21 mouse cellular contexts compared by ENCODE assay signal in the genomic region with DNA sequence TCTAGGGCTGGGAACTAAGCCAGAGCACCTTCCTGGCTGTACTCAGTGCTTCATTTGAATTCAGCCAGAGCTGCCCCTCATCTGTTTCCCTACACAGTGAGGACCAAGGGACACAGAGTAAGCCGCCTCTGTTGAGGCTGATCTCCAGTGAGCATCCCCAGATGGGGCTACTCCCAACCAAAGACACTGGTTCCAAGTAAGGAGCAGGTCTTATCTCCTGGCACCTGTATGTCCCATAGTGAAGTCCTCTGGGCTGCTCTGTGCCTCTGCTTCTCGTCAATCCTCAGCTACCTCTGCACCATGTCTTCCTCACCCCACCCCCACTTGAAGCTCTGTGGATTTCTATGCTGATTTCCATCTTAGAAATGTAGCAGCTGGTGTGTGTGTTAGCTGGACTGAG. TPM values are rescaled to one million over a fixed set of nuclear protein-coding genes. Genes with fewer than 3 reads are reported as not detected.
DNase-seq lines count a peak whose midpoint lies in the region; ATAC-seq and TF ChIP-seq lines count a peak whose summit lies in the region.
"Had no signal": no experiment of that assay in that cellular context is flagged by ENCODE, and none has a peak within 500 bp of the region (broad histone marks: within the 10 kb centered on the region; RNA-seq: fewer than 3 reads in every experiment).

No protein-coding gene starts in this region.

- no peak for TF ChIP-seq CTCF in liver, embryonic 14.5 days (IDR thresholded peaks at IDR 0.05; ENCODE audit: low read depth)

- H3K9me3 ChIP-seq in kidney, embryonic 15.5 days (replicated peaks): no peaks in the 10 kb centered on the region
- H3K9me3 ChIP-seq in liver, embryonic 14.5 days (ENCODE audit: control insufficient read depth, low read length): no peaks in the 10 kb centered on the region
- no peaks in the 10 kb centered on the region for H3K9me3 ChIP-seq in stomach, embryonic 15.5 days
- H3K9me3 ChIP-seq: forebrain, embryonic 13.5 days; G1E; hindbrain, embryonic 15.5 days had no signal

- 87% methylated on average over 2 of the region's 2 CpGs for WGBS in kidney, embryonic 15.5 days
- WGBS in liver, embryonic 14.5 days (ENCODE audit: insufficient replicate concordance): 14% methylated on average over 2 of the region's 2 CpGs
- WGBS in stomach, embryonic 15.5 days: 66% methylated on average over 2 of the region's 2 CpGs

- peak overlapping the region; percentile 19; the same call in 1 of the 2 replicates for H3K27ac ChIP-seq in kidney, embryonic 15.5 days
- peak overlapping the region; percentile 96 for H3K27ac ChIP-seq in liver, embryonic 14.5 days
- H3K27ac ChIP-seq in stomach, embryonic 15.5 days: no peak overlapping the region
- H3K27ac ChIP-seq: forebrain, embryonic 13.5 days; hindbrain, embryonic 15.5 days had no signal

- no peak for ATAC-seq in kidney, embryonic 15.5 days (replicated peaks; ENCODE audit: low FRiP score)
- peak; percentile 66 for ATAC-seq in erythroblast, adult 5-6 weeks (replicated peaks; ENCODE audit: low FRiP score, poor library complexity, severe bottlenecking)
- peak; percentile 68 for ATAC-seq in liver, embryonic 14.5 days (ENCODE audit: insufficient read depth)
- peak; percentile 62; the same call in 1 of the 2 replicates for ATAC-seq in stomach, embryonic 15.5 days (ENCODE audit: insufficient read depth, low FRiP score, low read depth)
- ATAC-seq: activated CD4-positive, CD25-positive, alpha-beta regulatory T cell, adult 4 months; forebrain, embryonic 13.5 days; intestine, postnatal 0 days had no signal

- no peak overlapping the region for H3K9ac ChIP-seq in kidney, embryonic 15.5 days
- H3K9ac ChIP-seq in liver, embryonic 14.5 days (replicated peaks): peak overlapping the region; percentile 59
- H3K9ac ChIP-seq in stomach, embryonic 15.5 days: no peak overlapping the region
- H3K9ac ChIP-seq: forebrain, embryonic 13.5 days; hindbrain, embryonic 15.5 days had no signal

- no peak overlapping the region for H3K4me3 ChIP-seq in kidney, embryonic 15.5 days (replicated peaks)
- H3K4me3 ChIP-seq in liver, embryonic 14.5 days (ENCODE audit: insufficient read depth in 1 of 2, low read depth in 2 of 2, low read length in 2 of 2): peak overlapping the region; percentile 11 to 16; a peak in 3 of 4 replicates
- H3K4me3 ChIP-seq in stomach, embryonic 15.5 days (replicated peaks): no peak overlapping the region
- H3K4me3 ChIP-seq: forebrain, embryonic 13.5 days; hindbrain, embryonic 15.5 days had no signal

- H3K4me1 ChIP-seq in kidney, embryonic 15.5 days: peaks cover 16% of the 10 kb centered on the region
- peaks cover 74 to 79% of the 10 kb centered on the region in 2 experiments for H3K4me1 ChIP-seq in liver, embryonic 14.5 days (replicated peaks; ENCODE audit: control insufficient read depth in 2 of 2, insufficient read depth in 2 of 2, low read length in 1 of 2)
- H3K4me1 ChIP-seq in stomach, embryonic 15.5 days: peaks cover 6% of the 10 kb centered on the region; the same call in 1 of the 2 replicates

- DNase-seq in kidney, postnatal 36 days: no peak
- peak; percentile 75 to 88 (median 82) for DNase-seq in liver, embryonic 14.5 days (ENCODE audit: low read depth in 3 of 3, low spot score in 3 of 3)
- no peak for DNase-seq in testis, postnatal 10 days (ENCODE audit: low spot score)
- DNase-seq in lung, adult 18-20 months: no peak
- no peak for DNase-seq in retina, embryonic 14.5 days (ENCODE audit: low spot score)
- DNase-seq: adrenal gland, postnatal 10 days; cerebellum, adult 18-20 months; cerebellum, postnatal 36 days; heart, postnatal 4 days; left cerebral cortex, postnatal 4 days; lung, postnatal 4 days; thymus, postnatal 4 days had no signal

- peak; percentile 78 for TF ChIP-seq EP300 in liver, embryonic 14.5 days (IDR thresholded peaks at IDR 0.05; ENCODE audit: low read depth)

- no peaks in the 10 kb centered on the region for H3K27me3 ChIP-seq in kidney, embryonic 15.5 days
- no peaks in the 10 kb centered on the region for H3K27me3 ChIP-seq in liver, embryonic 14.5 days (ENCODE audit: control insufficient read depth, insufficient read depth, low read length)
- H3K27me3 ChIP-seq in stomach, embryonic 15.5 days (replicated peaks): no peaks in the 10 kb centered on the region
- H3K27me3 ChIP-seq: forebrain, embryonic 13.5 days; hindbrain, embryonic 15.5 days had no signal

- H3K36me3 ChIP-seq in kidney, embryonic 15.5 days: no peaks in the 10 kb centered on the region
- H3K36me3 ChIP-seq in liver, embryonic 14.5 days (replicated peaks; ENCODE audit: control insufficient read depth, insufficient read depth, low read depth): no peaks in the 10 kb centered on the region; the same call in 1 of the 2 replicates
- no peaks in the 10 kb centered on the region for H3K36me3 ChIP-seq in stomach, embryonic 15.5 days
- H3K36me3 ChIP-seq: hindbrain, embryonic 15.5 days had no signal

- no peak overlapping the region for H3K4me2 ChIP-seq in kidney, embryonic 15.5 days
- peak overlapping the region; percentile 57 for H3K4me2 ChIP-seq in liver, embryonic 14.5 days (ENCODE audit: low read depth)
- no peak overlapping the region for H3K4me2 ChIP-seq in stomach, embryonic 15.5 days
- H3K4me2 ChIP-seq: forebrain, embryonic 13.5 days; hindbrain, embryonic 15.5 days; midbrain, embryonic 11.5 days had no signal

RNA-seq across cellular contexts. Expression of gene H3f3a, which starts 4.3 kb away (rescaled TPM):
- 2,677 and 2,753 TPM in 2 replicates for polyA plus RNA-seq in kidney, embryonic 15.5 days (2015; fragmentation: Nextera tagmentation; extraction: Ambion mirVana)
- total RNA-seq in erythroblast, adult 5-6 weeks (2015; ENCODE audit: low replicate concordance): 966 and 1,002 TPM in 2 replicates
- 1,471 and 1,473 TPM in 2 replicates for total RNA-seq in erythroblast, adult 5-6 weeks (2017; ENCODE audit: low replicate concordance)
- 529 and 1,021 TPM in 2 replicates for polyA plus RNA-seq in liver, embryonic 14.5 days (2012; rRNA removed)
- polyA plus RNA-seq in liver, embryonic 14.5 days (2014; fragmentation: Nextera tagmentation; extraction: Ambion mirVana): 2,262 and 2,378 TPM in 2 replicates
- 1,924 and 2,089 TPM in 2 replicates for polyA plus RNA-seq in stomach, embryonic 15.5 days (2015; fragmentation: Nextera tagmentation; extraction: Ambion mirVana)

RNA-seq across cellular contexts. Expression of gene Sde2, which starts 32.9 kb away (rescaled TPM):
- 37.0 and 38.7 TPM in 2 replicates for polyA plus RNA-seq in kidney, embryonic 15.5 days (2015; fragmentation: Nextera tagmentation; extraction: Ambion mirVana)
- total RNA-seq in erythroblast, adult 5-6 weeks (2015; ENCODE audit: low replicate concordance): 17.3 and 29.4 TPM in 2 replicates
- 34.7 and 53.5 TPM in 2 replicates for total RNA-seq in erythroblast, adult 5-6 weeks (2017; ENCODE audit: low replicate concordance)
- polyA plus RNA-seq in liver, embryonic 14.5 days (2012; rRNA removed): 11.5 and 15.5 TPM in 2 replicates
- 15.8 and 18.0 TPM in 2 replicates for polyA plus RNA-seq in liver, embryonic 14.5 days (2014; fragmentation: Nextera tagmentation; extraction: Ambion mirVana)
- 30.7 and 34.4 TPM in 2 replicates for polyA plus RNA-seq in stomach, embryonic 15.5 days (2015; fragmentation: Nextera tagmentation; extraction: Ambion mirVana)

Comparison
In these comparisons a context has a peak if more than half of its experiments do, and no peak if none do; other contexts are left out.
1. H3K4me3 ChIP-seq: peak in liver, embryonic 14.5 days (2 of 2); none in kidney, embryonic 15.5 days (single experiment) and stomach, embryonic 15.5 days (single experiment).
2. DNase-seq: peak in liver, embryonic 14.5 days (3 of 3); none in kidney, postnatal 36 days (0 of 2), testis, postnatal 10 days (single experiment), lung, adult 18-20 months (0 of 2) and retina, embryonic 14.5 days (single experiment).